Mouse (Mus musculus) ovary, postnatal 14 days (tissue): ENCODE results near the gene Wdr46.
"Not testable (repeated sequence)": the region's sequence is repeated elsewhere in the genome, so short reads cannot be mapped to it uniquely, and the experiment has no call there.

ENCODE experiments used
- DNase-seq: peaks from one replicate; pipeline ENCODE4 v3.0.0; 2022; ENCODE audit warnings: low spot score

Wdr46 gene

DNA sequence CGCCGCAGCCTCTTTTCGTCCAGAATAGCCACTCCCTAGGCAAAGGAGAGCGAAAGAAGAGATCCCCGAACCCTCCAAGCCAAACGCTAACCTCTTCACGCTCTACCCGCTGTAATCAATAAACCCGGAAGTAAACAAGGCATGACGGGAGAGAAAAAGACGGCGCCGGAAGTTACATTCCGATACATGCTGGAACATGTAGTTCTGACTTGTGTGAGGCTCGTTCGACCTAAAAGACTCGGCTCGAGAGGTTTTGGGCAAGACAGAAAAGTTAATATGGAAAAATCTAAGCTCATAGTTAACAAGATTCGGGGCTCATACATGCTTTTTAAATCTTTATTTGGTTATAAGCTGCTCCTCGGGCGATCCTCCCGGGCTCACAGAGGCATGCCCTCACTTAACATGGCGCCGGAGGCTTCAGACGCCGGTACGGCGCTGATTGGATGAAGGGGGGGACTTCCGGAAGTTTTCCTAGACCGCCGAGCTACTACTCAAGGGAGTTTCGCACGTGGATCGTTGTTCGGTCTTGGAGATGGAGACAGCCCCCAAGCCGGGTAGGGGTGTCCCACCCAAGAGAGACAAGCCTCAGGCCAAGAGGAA, at the start of gene Wdr46, which contains the start of gene Pfdn6:
Gene Wdr46, plus strand, starts transcription at position 455 of the 600 bp plus-strand sequence.
Gene Pfdn6, minus strand, starts transcription at position 138 of the 600 bp plus-strand sequence.
- DNase-seq: peak; percentile 78

DNA sequence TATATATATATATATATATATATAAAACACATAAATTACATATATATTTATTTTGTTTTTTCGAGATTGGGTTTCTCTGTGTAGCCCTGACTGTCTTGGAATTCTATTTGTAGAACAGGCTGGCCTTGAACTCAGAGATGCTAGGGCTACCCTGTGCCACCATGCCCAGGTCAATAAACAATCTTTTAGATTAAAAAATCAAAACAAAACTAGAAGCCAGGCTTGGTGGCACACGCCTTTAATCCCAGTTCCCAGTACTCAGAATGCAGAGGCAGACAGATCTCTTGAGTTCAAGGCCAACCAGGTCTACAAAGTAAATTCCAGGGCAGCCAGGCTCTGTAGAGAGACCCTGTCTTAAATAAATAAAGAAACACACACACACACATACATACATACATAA, 49.1 kb upstream of the Wdr46 start:
- no peak for DNase-seq

DNA sequence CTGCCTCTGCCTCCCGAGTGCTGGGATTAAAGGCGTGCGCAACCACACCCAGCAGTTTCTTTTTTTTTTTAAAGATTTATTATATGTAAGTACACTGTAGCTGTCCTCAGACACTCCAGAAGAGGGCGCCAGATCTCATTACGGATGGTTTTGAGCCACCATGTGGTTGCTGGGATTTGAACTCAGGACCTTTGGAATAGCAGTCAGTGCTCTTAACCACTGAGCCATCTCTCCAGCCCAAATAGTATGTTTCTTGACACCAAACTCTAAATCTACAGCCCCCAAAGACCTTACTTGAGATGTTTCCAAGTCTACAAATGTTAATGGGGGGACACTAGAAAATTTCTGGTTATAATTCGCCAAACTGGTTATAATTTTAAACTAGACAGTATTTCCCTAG, 48.6 kb upstream of the Wdr46 start:
- DNase-seq: not testable (repeated sequence)

DNA sequence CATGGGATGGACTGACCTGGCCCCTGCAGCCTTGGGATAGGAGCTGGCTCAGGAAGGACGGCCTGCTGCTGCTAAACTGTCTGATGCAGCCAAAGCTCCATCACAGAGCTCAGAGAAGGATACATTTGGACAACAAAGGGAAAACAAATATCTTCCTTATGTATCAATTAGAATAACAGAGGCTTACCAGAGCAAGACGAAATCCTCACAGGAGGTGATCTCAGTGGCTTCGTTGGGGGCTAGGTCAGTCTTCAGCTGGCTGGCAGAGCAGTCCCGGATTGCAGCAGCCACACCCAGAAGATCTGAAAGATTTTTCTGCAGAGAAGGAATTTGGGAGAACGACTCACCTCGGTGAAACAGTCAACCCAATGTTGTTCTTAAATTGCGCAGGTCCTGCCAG, 48.0 kb upstream of the Wdr46 start:
- DNase-seq: no peak

DNA sequence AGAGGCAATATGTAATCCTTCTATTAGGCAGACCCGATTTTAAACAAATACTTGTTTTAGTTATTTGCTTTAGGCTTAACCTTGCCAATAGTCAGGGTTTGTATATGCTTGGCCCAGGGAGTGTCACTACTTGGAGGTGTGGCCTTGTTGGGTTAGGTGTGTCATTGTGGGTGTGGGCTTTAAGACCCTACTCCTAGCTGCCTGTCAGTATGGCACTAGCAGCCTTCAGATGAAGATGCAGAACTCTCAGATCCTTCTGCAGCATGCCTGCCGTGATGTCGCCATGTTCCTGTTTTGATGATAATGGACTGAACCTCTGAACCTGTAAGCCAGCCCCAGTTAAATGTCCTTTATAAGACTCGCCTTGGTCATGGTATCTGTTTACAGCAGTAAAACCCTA, 47.4 kb upstream of the Wdr46 start:
- not testable (repeated sequence) for DNase-seq

DNA sequence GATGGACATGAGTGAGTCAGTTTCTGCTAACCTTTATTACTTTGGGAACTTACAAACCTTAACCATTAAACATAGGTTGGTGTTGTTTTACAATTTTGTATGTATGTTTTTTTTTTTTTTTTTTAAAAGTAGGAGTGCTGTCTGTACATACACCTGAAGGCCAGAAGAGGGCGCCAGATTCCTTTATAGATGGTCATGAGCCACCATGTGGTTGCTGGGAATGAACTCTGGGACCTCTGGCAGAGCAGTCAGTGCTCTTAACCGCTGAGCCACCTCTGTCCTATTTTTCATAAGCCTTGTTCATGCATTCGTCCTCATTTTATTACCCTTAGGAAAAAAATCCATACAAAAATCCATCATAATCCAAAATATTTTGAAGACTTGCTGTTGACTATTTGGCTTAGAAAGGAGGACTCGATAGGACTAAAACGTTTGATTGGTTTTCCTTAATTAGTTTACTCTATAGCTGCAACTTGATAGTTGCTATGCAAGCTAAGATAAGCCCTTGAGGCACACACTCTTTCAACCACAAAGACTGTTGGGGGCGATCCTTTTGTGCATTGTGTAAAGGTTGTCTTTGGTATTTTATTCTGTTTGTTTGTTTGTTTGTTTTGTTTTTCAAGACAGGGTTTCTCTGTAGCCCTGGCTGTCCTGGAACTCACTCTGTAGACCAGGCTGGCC, 43.2 kb upstream of the Wdr46 start:
- no peak for DNase-seq

DNA sequence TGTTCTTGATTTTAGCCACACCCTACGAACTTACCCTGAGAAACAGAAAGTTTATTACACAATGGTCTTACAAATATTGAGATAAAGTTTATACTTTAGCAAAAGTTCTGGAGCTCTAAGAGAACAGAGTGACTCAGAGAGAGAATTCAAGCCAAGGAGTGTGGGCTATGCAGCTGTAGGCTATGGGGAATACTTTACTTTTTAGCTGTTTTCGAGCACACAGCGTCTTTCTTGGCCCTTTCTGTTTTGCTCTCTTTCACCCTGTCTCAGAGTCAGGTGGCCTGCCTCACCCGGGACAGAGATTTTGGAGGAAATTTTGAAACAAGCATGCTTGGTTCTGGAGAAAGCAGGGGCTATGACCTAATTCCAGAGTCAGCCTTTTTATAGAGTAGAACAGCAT, 42.3 kb upstream of the Wdr46 start:
- not testable (repeated sequence) for DNase-seq

DNA sequence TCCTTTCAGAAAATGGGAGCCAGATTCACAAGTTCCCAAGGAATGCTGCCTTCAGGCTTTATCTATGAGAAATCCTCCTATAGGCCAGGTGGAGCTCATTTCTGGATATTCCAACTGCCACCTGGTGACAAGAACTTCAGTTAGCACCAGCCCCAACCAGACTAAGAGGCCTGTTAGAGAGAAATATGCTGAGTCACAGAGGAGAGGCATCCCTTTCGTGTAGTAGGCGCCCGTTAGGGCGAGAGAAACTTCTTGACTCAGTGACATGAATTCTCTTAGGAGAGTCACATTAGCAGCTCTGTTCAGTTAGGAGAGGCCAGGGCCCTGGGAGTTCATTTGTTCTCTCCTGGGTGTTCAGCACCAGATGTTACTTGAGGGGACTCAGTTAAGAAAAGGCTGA, 40.8 kb upstream of the Wdr46 start:
- DNase-seq: no peak

DNA sequence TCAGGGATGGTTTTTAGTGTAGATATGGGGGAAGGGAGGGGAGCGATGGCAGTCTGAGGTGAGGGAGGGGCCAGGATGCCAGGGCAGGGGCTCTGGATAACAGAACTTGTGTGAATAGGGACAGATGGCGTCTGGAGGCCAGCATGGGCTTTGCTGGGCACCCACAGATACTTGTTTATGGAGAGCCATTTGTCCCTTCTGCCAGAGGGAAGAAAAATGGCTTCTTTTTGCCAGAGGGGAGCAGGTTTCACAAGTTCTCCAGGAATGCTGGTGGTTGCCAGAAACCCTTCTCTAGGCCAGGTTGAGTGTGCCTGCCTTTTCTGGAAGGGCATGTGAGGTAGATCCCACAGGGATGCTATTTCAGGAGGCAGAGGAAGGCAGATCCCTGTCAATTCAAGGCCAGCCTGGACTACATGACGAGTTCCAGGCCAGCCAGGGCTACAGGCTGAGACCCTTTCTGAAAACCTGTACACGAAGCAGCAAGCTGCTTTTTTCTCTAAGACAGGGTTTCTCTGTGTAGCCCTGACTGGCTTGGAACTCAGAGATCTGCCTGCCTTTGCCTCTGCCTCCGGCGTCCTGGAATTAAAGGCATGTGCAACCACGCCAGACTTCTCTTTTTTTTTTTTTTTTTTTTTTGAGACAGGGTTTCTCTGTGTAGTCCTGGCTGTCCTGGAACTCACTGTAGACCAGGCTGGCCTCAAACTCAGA, 40.0 kb upstream of the Wdr46 start:
- peak; percentile 17 for DNase-seq

DNA sequence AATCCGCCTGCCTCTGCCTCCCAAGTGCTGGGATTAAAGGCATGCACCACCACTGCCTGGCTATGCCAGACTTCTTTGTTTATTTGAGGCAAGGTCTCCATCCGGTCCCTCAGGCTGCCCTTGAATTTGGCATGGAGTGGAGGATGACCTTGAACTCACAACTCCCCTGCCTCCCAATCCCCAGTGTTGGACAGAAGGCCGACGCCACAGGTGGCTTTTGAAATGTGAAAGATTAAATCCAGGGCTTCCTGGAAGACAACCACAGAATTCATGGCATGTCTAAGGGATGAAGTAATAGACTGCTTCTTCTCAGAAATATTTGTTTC, 39.5 kb upstream of the Wdr46 start:
- no peak for DNase-seq

DNA sequence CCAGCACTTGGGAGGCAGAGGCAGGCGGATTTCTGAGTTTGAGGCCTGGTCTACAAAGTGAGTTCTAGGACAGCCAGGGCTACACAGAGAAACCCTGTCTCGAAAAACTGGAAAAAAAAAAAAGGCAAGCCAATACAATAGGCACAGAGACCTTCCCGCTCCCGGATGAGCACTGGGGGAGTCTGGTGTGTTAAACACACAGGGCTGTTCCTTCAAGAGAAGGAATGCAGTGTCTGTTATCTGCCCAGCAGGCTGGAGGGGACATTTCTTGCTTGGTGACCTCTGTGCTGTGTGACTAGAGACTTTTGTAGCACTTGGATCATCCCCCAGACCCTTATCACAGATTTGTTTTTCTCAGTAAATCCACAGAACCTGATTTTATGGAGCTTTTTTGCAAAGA, 38.8 kb upstream of the Wdr46 start:
- DNase-seq: no peak

DNA sequence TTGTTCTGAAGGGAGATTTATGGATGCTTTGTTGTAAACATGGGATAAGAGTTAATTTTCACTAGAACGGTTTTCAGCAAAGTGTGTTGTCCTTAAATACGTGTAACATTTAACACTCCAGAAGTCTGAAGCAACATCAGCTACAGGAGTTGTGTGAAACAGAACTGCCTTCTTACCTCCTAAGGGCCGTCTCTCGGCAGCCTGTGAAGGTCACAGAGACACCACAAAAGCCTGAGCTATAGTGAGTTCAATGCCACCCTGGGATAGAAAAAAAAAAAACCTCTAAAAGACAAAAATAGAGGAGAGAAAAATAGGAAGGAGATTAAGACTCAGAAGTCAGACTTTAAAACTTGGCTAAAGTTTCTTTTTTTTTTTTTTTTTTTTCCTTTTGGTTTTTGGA, 38.4 kb upstream of the Wdr46 start:
- no peak for DNase-seq

DNA sequence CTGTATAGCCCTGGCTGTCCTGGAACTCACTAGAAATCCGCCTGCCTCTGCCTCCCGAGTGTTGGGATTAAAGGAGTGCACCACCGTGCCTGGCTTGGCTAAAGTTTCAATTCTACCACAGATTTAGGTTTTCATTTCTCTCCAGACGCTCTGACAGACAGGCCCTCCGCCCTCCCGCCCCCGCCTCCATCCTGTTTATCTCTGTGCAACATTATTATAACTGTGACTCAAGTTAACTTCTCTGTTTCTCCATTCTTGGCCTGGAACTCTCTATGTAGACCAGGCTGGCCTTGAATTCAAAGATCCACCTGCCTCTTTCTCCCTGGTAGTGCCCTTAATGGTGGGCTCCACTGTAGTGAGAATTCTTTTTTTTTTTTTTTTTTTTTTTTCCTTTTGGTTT, 38.0 kb upstream of the Wdr46 start:
- DNase-seq: no peak

DNA sequence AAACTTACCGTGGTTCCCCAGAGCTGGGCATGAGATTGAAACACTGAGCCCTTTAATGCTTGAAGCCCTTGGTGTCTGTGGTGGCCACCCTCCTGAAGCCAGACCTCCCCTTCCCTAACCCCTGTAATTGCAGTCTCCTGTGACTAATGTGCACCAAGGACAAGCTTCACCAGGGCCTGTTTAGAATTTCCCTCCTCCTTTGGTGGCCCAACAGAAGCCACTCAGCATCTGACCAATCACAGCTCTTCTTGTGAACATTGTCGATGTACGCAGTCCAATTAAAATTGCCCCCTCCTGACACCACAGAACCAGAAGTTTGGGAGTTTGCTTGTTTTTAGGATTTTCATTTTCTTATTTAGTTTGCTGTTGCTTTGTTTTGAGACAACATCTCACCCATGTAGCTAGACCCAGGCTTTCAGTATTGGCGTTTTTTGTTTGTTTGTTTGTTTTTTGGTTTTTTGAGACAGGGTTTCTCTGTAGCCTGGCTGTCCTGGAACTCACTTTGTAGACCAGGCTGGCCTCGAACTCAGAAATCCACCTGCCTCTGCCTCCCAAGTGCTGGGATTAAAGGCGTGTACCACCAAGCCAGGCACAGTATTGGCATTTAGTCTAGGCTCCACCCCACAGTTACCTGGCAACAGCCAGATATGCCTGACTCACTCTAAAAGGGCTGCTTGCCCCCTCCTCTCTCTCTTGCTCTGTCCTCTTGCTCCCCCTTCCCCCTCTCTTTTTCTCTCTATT, 36.4 kb upstream of the Wdr46 start:
- not testable (repeated sequence) for DNase-seq

DNA sequence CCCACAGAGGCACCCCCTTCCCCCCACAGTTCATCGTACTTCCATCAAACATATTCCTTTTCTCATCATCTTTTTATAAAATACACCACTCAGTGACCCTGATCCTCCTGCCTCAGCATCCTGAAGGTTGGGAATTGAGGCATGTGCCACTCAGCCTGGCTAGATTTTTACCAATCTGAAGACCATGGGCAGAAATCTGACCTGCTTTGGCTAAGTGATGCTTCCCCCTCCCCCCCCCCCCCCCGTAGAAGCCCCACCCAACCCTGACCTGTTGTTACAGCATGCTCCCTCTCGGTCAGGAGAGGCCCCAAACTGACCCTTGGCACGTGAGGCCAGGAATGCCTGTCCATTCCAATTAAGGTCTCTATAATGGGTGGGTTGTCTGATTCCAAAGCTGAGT, 35.6 kb upstream of the Wdr46 start, which contains the start of gene Platr17:
Gene Platr17, plus strand, starts transcription at position 301 of the 400 bp plus-strand sequence.
- DNase-seq: not testable (repeated sequence)

DNA sequence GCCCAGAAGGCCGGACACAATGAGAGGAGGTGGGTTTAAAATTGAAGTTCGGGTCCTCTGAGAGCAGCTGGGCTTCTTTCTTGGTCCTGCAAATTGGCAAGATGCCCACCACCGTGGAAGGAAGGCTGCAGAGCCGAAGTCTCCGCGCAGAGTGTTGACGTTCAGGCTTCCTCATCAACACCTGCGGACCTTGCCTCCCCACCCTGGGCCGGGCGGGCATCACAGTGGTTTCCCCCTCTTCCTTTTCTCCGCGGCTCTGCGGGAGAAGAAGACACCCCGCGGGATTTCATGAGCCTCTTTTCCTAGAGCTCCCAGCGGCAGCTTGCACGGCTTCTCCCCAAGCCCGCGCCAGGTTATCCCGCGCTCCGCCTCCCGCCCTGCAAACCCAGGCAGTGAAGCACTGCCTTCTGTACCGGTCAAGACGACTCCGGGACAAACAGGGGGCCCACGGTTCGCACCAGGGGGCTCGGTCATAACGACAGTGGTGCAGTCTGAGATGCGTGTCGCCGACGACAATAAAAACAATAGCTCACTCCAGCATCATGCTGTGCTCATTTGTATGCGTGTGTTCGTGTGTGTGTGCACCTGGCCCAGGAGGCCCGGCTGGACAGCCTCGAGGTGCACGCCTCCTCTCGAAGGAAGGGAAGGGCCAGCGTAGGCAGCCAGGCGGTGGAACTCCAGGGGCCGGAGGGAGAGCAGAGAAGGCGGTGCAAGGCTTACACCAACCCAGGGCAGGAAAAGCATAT, 32.0 kb upstream of the Wdr46 start:
- peak; percentile 49 for DNase-seq

DNA sequence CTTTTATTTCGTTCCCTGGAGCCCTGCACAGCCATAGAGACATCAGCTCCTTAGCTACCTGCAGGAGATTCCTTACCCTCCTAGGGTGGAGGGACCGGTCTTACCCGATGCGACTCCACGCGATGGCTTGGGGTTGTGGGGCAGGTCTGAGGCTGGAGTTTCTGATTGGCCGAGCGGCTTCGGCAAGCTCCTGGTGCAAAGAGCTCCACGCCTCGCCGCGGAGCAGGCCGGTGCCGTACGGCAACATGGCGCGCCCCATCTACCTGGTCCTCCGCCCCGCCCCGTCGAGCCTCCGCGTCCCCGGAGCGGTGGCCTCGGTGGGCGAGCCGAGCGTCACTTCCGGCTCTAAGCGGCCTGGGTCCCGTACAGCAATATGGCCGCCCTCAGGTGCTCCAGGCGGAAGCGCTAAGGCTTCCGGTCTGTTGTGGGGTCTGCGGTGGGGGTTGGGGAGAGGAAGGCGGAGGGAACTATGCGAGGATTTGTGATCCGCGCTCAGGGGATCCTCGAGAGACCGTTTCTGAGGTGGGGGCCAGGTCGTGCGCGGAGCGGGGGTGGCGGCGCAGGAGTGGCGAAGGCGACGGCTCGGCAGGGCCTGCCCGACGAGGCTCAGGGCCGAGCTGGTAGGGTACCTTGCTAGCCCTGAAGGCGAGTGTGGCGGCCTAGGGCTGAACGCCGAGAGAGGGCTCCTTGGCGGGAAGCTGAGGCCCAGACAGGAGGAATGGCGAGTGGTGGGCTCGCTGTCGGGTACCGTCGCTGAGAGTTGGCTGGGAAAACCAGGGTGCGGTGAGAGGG, 31.2 kb upstream of the Wdr46 start, which contains the start of gene Daxx:
Gene Daxx, plus strand, starts transcription at position 338 of the 792 bp plus-strand sequence.
- peak; percentile 99 for DNase-seq

DNA sequence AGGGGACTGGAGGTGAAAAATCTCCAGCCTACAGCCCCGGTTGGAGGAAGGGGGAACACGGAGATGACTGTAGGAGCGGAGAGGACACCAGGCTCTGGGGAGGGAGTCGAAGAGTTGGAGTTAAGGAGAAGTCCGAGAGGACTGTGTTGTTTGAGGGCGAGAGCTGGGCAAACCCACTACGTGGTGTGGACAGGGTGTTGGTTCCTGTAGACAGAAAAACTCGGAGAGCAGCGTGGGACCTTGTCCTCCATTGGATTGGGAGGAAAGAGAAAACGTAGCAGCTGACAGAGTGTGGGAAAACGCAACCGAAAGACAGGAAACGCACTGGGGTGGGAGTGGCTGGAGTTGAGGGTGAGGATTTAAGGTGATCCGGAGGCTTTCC, 30.6 kb upstream of the Wdr46 start:
- DNase-seq: no peak

DNA sequence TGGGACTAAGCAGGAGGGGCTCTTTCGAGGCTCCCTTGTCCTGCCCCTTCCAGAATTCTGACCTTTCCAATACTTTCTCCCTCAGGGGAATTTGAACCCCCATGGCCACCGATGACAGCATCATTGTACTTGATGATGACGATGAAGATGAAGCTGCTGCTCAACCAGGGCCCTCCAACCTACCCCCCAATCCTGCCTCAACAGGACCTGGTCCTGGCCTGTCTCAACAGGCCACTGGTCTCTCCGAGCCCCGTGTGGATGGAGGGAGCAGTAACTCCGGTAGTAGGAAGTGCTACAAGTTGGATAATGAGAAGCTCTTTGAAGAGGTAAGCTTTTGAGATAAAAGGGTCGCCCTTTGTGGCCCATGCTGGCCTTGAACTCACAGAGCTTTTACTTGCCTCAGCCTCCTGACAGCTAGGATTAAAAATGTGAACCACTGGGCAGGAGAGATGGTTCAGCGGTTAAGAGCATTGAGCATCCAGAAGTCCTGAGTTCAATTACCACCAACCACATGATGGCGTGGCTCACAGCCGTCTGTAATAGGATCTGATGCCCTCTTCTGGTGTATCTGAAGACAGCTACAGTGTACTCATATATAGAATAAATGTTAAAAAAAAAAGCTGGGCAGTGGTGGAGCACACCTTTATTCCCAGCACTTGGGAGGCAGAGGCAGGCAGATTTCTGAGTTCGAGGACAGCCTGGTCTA, 30.0 kb upstream of the Wdr46 start:
- no peak for DNase-seq

DNA sequence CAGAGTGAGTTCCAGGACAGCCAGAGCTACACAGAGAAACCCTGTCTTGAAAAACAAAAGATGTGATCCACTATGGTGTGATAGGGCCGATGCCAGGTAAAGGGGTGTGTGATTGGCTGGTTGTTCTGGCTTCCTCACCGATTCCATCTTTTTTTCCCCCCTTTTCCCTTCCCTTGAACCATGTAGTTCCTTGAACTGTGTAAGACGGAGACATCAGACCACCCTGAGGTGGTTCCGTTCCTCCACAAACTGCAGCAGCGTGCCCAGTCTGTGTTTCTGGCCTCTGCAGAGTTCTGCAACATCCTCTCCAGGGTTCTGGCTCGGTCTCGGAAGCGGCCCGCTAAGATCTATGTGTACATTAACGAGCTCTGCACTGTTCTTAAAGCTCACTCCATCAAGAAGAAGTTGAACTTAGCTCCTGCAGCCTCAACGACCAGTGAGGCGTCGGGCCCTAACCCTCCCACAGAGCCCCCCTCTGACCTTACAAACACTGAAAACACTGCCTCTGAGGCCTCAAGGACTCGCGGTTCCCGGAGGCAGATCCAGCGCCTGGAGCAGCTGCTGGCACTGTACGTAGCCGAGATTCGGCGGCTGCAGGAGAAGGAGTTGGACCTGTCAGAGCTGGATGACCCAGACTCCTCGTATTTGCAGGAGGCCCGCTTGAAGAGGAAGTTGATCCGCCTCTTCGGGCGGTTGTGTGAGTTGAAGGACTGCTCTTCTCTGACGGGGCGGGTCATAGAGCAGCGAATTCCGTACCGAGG, 29.2 kb upstream of the Wdr46 start:
- no peak for DNase-seq
